Mouse (Mus musculus) E14TG2a.4 (cell line): ENCODE results near the gene Tdrd3.

ENCODE experiments used
- CTCF ChIP-seq: conservative IDR thresholded peaks from 2 replicates; pipeline ENCODE4 v1.5.1; 2014; ENCODE audit warnings: low read length
- NANOG ChIP-seq: IDR thresholded peaks from 2 replicates; pipeline ENCODE4 v1.6.1; 2014; ENCODE audit warnings: borderline replicate concordance, low read length, mixed read lengths

DNA sequence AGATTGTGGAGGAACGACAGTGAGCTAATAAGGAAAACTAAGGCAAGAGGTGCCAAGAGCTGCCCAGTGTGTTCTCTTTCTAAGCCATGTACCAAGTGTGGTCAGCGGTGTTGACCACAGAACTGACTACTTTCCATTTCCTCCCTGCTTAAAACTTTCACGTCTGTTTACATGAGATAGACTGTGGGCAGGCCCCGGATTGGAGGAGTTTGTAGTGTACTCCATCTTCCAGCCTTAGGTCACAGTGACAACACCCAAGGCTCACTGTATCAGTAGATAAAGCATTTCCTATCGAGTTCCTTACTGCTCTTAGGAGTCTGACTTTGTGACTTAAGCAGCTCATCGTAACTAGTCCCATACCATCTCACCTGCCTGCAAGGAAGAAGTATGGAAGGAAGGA lies 133.5 kb downstream of the Tdrd3 start:
- no peak for TF ChIP-seq CTCF
- no peak for TF ChIP-seq NANOG
